Mouse (Mus musculus) liver, embryonic 14 days (tissue): ENCODE measurements around the gene Aox3. TPM values are rescaled to one million over a fixed set of nuclear protein-coding genes. Genes with fewer than 3 reads are reported as not detected.

ENCODE experiments used
- polyA plus RNA-seq: library from polyadenylated mRNA; depleted of rRNA; stranded (reverse); fragments of >200 nt; gene quantifications from 2 replicates; pipeline ENCODE4 v1.2.3, GENCODE M21; 2012; rRNA removed

Aox3 gene
- polyA plus RNA-seq = 0.12 and 0.15 TPM in 2 replicates

DNA sequence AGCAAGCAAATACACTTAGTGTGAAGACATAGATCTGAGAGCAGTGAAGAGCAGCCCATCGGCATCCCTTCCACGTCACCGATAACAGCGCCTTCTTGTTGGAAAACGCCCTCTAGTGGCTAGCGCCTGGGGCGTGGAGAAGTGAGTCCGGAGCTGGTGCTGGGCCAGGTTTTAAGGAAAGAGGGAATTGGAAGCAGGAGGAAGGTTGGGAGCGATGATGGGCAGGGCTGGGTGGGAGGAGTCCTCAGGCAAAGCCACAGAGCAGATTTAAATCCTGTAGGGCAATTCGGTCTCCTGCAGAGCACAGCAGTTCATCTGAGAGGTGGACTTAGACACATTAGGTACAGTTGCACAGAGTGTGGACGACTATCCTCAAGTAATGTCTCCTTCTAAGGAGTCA lies at the start of gene Aox3:
Aox3 (plus strand) TSS at position 251 of the 400 bp plus-strand sequence.

DNA sequence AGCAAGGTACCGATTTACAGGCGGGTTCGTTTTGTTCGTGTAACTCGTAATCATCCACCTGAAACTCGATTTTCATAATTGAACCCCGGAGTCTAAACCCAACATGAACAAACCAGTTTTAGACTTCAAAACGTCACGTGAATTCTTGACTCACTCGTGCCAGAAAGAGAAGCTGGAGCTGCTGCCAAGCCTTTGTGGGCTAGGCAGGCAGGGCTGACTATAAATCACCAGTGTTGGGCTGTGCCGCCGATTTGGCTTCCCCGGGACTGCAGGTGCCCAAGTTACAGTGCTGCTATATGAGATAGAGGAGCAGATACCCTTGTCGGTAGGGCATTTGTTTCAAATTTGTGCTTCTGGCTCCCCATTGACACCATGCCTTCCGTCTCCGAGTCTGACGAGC lies 97.3 kb downstream of the Aox3 start, which contains the start of gene Aox4:
Aox4 (plus strand) TSS at position 195 of the 400 bp plus-strand sequence.

Other genes starting within 250 kb of the Aox3 start
- gene Sgo2a, start 117.2 kb upstream of the Aox3 start, polyA plus RNA-seq = 7.4 and 8.1 TPM in 2 replicates
- 3.8 and 4.3 TPM in 2 replicates for gene Kctd18, start 94.2 kb upstream of the Aox3 start, polyA plus RNA-seq
- 0.18 and 0.21 TPM in 2 replicates for gene Aox1, start 83.2 kb upstream of the Aox3 start, polyA plus RNA-seq
- 0.09 and 0.17 TPM in 2 replicates for gene Aox4, start 97.3 kb downstream of the Aox3 start, polyA plus RNA-seq
- gene Aox2, start 165.2 kb downstream of the Aox3 start, polyA plus RNA-seq = 0.01 and 0.02 TPM in 2 replicates